Mouse (Mus musculus) ES-E14 (cell line): ENCODE measurements around the gene Ppp1r16b.

ENCODE experiments used
- CHD2 ChIP-seq: IDR thresholded peaks from 2 replicates; pipeline ENCODE4 v1.6.1; 2014; ENCODE audit warnings: mild to moderate bottlenecking, low read depth, low read length, inconsistent platforms
- HCFC1 ChIP-seq: IDR thresholded peaks from 2 replicates; pipeline ENCODE4 v1.6.1; 2012; ENCODE audit warnings: low read length, inconsistent platforms, borderline replicate concordance; ENCODE audit not compliant: insufficient read depth
- MAFK ChIP-seq: IDR thresholded peaks from 2 replicates; pipeline ENCODE4 v1.6.1; 2014; ENCODE audit warnings: mild to moderate bottlenecking, low read depth, low read length, inconsistent platforms; ENCODE audit not compliant: insufficient read depth
- ZC3H11A ChIP-seq: IDR thresholded peaks from 2 replicates; pipeline ENCODE4 v1.6.1; 2012; ENCODE audit warnings: low read depth, mild to moderate bottlenecking, inconsistent platforms, low read length, borderline replicate concordance
- ZNF384 ChIP-seq: IDR thresholded peaks from 2 replicates; pipeline ENCODE4 v1.6.1; 2012; ENCODE audit warnings: low read depth, low read length, inconsistent platforms

DNA sequence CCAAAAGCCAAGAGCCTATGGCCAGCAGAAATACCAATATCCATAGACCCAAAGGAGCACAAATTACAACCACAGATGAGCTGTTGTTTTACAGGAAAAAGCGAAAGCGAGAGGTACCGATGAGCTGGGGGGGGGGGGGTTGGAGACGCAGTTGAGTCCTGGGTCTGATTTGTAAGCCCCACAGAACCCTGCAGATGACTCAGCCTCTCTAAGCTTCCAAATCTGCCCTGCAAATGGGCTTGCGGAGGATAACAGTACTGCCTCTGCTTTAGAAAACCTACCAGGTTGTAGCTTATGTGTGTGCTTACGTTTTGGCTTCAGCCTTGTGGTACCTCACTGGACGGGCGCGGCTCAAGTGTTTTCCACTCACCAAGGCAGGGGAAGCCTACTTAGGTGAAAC, 36.3 kb downstream of the Ppp1r16b start:
- TF ChIP-seq HCFC1, result no peak
- TF ChIP-seq ZNF384, result no peak
- TF ChIP-seq MAFK, result no peak
- no peak for TF ChIP-seq CHD2
- no peak for TF ChIP-seq ZC3H11A
